Mouse (Mus musculus) embryonic facial prominence, embryonic 12.5 days (tissue): ENCODE results near the gene Xrn2. TPM values are rescaled to one million over a fixed set of nuclear protein-coding genes. Genes with fewer than 3 reads are reported as not detected.

Experiments used
- ATAC-seq: fragments of 200-750 bp; cut with Nextera tagmentation; 2 replicates; pipeline ENCODE4 v1.8.0; 2017; ENCODE audit not compliant: insufficient number of reproducible peaks, insufficient read depth, low FRiP score, low TSS enrichment
- H3K27ac ChIP-seq: fragments of 300-500 bp; sonication (generic); 2 replicates; pipeline ENCODE4 v1.5.1; 2016; ENCODE audit warnings: mild to moderate bottlenecking
- H3K27me3 ChIP-seq: fragments of 300-500 bp; sonication (generic); 2 replicates; pipeline ENCODE4 v1.6.1; 2016; ENCODE audit warnings: mild to moderate bottlenecking, moderate library complexity
- H3K36me3 ChIP-seq: fragments of 300-500 bp; sonication (generic); 2 replicates; pipeline ENCODE4 v1.6.1; 2016; ENCODE audit warnings: mild to moderate bottlenecking
- H3K4me1 ChIP-seq: fragments of 300-500 bp; sonication (generic); 2 replicates; pipeline ENCODE4 v1.6.1; 2016
- H3K4me2 ChIP-seq: fragments of 300-500 bp; sonication (generic); replicated peaks from 2 replicates; pipeline ENCODE4 v1.6.1; 2016; ENCODE audit warnings: mild to moderate bottlenecking, moderate library complexity
- H3K4me3 ChIP-seq: fragments of 300-500 bp; sonication (generic); 2 replicates; pipeline ENCODE4 v1.5.1; 2016; ENCODE audit warnings: mild to moderate bottlenecking
- H3K9ac ChIP-seq: fragments of 300-500 bp; sonication (generic); 2 replicates; pipeline ENCODE4 v1.6.1; 2016; ENCODE audit warnings: mild to moderate bottlenecking, moderate library complexity
- H3K9me3 ChIP-seq: fragments of 300-500 bp; sonication (generic); 2 replicates; pipeline ENCODE4 v1.6.1; 2016; ENCODE audit warnings: mild to moderate bottlenecking, moderate library complexity
- WGBS: fragments of 180-500 bp; shearing (Covaris S2); methylation state at CpG from one replicate; pipeline ENCODE4 v1.1.7; 2016; 5-methylcytosine and 5-hydroxymethylcytosine counted together
- polyA plus RNA-seq: library from polyadenylated mRNA; unstranded; fragments of >200 nt; fragmentation: Nextera tagmentation; extraction: Ambion mirVana; gene quantifications from 2 replicates; pipeline ENCODE4 v1.2.1, GENCODE M21; 2016

Xrn2 gene
- polyA plus RNA-seq, 1 experiment from 2014 or later = 94.0 TPM

- no peaks in the 10 kb centered on the region for H3K27me3 ChIP-seq
- no peak overlapping the region for H3K9ac ChIP-seq
- H3K4me2 ChIP-seq = no peak overlapping the region
- H3K27ac ChIP-seq = no peak overlapping the region
- no peaks in the 10 kb centered on the region for H3K9me3 ChIP-seq
- H3K4me3 ChIP-seq = no peak overlapping the region
- ATAC-seq = no peak
- H3K36me3 ChIP-seq = no peaks in the 10 kb centered on the region
- WGBS = 77% methylated on average over 6 of the region's 6 CpGs
- H3K4me1 ChIP-seq = no peaks in the 10 kb centered on the region
Observed at GRCm38 (mm10) chr2:147127366-147127765, 114.6 kb downstream of the Xrn2 start.

Other genes with a start within 250 kb of the Xrn2 start
- 27.1 and 29.8 TPM in 2 replicates for gene Kiz, start 157.1 kb upstream of the Xrn2 start, polyA plus RNA-seq
- 0.42 and 0.55 TPM in 2 replicates for gene Nkx2-4, start 72.4 kb downstream of the Xrn2 start, polyA plus RNA-seq
- 0.24 and 0.33 TPM in 2 replicates for gene Nkx2-2, start 181.2 kb downstream of the Xrn2 start, polyA plus RNA-seq